Mouse (Mus musculus) cortical plate, adult 2 months (tissue): ENCODE results near the gene Crlf2.

Experiments
- CTCF ChIP-seq: fragments of 200-500 bp; IDR thresholded peaks from 2 replicates; pipeline ENCODE4 v1.5.1; 2011; ENCODE audit warnings: mild to moderate bottlenecking, control low read depth, low read length; ENCODE audit not compliant: insufficient read depth; ENCODE audit errors: extremely low read depth
- POLR2A ChIP-seq: fragments of 200-500 bp; IDR thresholded peaks from 2 replicates; pipeline ENCODE4 v1.6.1; 2011; ENCODE audit warnings: mild to moderate bottlenecking, low read length, control low read depth; ENCODE audit not compliant: insufficient read depth; ENCODE audit errors: extremely low read depth

DNA sequence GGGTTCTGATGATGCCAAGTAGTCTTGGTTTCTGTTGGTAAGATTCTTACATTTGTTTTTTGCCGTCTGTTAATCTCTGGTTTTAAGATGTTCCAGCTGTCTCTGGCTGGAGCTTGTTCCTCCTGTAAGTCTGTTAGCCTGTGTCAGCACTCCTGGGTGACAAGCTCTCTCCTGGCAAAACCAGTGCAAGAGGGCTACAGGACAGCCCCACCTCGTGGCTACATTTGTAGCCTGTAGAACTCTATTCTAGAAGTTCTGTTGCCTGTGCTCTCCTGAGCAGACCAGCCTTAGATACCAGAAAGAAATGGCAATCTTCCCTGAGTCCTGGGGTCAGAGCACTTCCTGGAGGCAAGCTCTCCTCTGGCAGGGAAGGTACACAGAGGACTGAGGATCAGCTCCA lies 4.0 kb upstream of the Crlf2 start:
- TF ChIP-seq CTCF (no peak), POLR2A (no peak)
